Mouse (Mus musculus) CH12.LX (cell line): ENCODE data around the gene Dmrta2. TPM values are rescaled to one million over a fixed set of nuclear protein-coding genes. Genes with fewer than 3 reads are reported as not detected.

Experiments used
- DNase-seq: peaks from one replicate; pipeline ENCODE4 v3.0.0-alpha.2; 2013; ENCODE audit errors: extremely low read depth
- H3K27ac ChIP-seq: 2 replicates; pipeline ENCODE4 v1.5.1; 2012; ENCODE audit warnings: low read depth, mild to moderate bottlenecking, control low read depth, moderate library complexity; ENCODE audit not compliant: insufficient read depth
- H3K27me3 ChIP-seq: replicated peaks from 2 replicates; pipeline ENCODE3; 2012; ENCODE audit warnings: inconsistent platforms
- H3K36me3 ChIP-seq, 2 experiments: replicated peaks in 1 of 2; 2 replicates each; pipeline versions ENCODE3 to v1.6.1; 2012; ENCODE audit warnings: inconsistent platforms in 1 of 2, low read length in 1 of 2, mild to moderate bottlenecking in 1 of 2, mixed read lengths in 1 of 2, moderate library complexity in 1 of 2; ENCODE audit not compliant: control insufficient read depth in 1 of 2, insufficient read depth in 1 of 2
- H3K4me1 ChIP-seq, 2 experiments: 2 replicates each; pipeline ENCODE4 v1.6.1; 2012; ENCODE audit warnings: inconsistent platforms in 1 of 2, moderate library complexity in 1 of 2; ENCODE audit not compliant: insufficient read depth in 2 of 2, control insufficient read depth in 1 of 2
- H3K4me2 ChIP-seq: 2 replicates; pipeline ENCODE4 v1.6.1; 2012; ENCODE audit warnings: low read depth, mild to moderate bottlenecking, control low read depth; ENCODE audit not compliant: poor library complexity, insufficient read depth, severe bottlenecking
- H3K4me3 ChIP-seq, 3 experiments: fragments of 150-350 bp in 1 of 3; sonication (generic) in 1 of 3; replicated peaks in 1 of 3; 2 replicates each; pipeline versions ENCODE3 to v1.5.1; 2011 to 2012; ENCODE audit warnings: low read depth in 2 of 3, low read length in 2 of 3, mild to moderate bottlenecking in 2 of 3, moderate library complexity in 2 of 3, control low read depth in 1 of 3, improper control_type of control experiment in 1 of 3, inconsistent platforms in 1 of 3, mixed read lengths in 1 of 3; ENCODE audit not compliant: poor library complexity in 1 of 3
- H3K79me2 ChIP-seq: replicated peaks from 2 replicates; pipeline ENCODE4 v1.6.1; 2012; ENCODE audit warnings: mild to moderate bottlenecking, moderate library complexity; ENCODE audit not compliant: control insufficient read depth, poor library complexity, insufficient read depth, severe bottlenecking; ENCODE audit errors: extremely low read depth
- H3K9ac ChIP-seq: 2 replicates; pipeline ENCODE4 v1.6.1; 2012; ENCODE audit warnings: low read depth, mild to moderate bottlenecking, control low read depth, moderate library complexity; ENCODE audit not compliant: insufficient read depth
- H3K9me3 ChIP-seq: replicated peaks from 2 replicates; pipeline ENCODE3; 2012; ENCODE audit warnings: low read length, inconsistent platforms, mixed read lengths
- BHLHE40 ChIP-seq: IDR thresholded peaks from 2 replicates; pipeline ENCODE4 v1.6.1; 2011; ENCODE audit warnings: mild to moderate bottlenecking, low read depth, low read length, improper control_type of control experiment
- CHD2 ChIP-seq: IDR thresholded peaks from 2 replicates; pipeline ENCODE4 v1.6.1; 2011; ENCODE audit warnings: low read length, improper control_type of control experiment
- E2F4 ChIP-seq: IDR thresholded peaks from 2 replicates; pipeline ENCODE4 v1.6.1; 2011; ENCODE audit warnings: low read depth, low read length, improper control_type of control experiment; ENCODE audit not compliant: insufficient replicate concordance
- EP300 ChIP-seq: IDR thresholded peaks from 2 replicates; pipeline ENCODE4 v1.6.1; 2011; ENCODE audit warnings: low read length, improper control_type of control experiment
- ETS1 ChIP-seq: conservative IDR thresholded peaks from 2 replicates; pipeline ENCODE4 v1.6.1; 2012; ENCODE audit warnings: low read depth, mild to moderate bottlenecking, inconsistent platforms, low read length, improper control_type of control experiment, moderate library complexity
- GABPA ChIP-seq: IDR thresholded peaks from 2 replicates; pipeline ENCODE4 v1.6.1; 2012; ENCODE audit warnings: low read depth, low read length, improper control_type of control experiment, inconsistent platforms; ENCODE audit not compliant: insufficient replicate concordance
- JUND ChIP-seq: conservative IDR thresholded peaks from 2 replicates; pipeline ENCODE4 v1.6.1; 2011; ENCODE audit warnings: low read depth, low read length, improper control_type of control experiment
- MAFK ChIP-seq: IDR thresholded peaks from 2 replicates; pipeline ENCODE4 v1.6.1; 2011; ENCODE audit warnings: low read length, improper control_type of control experiment; ENCODE audit not compliant: insufficient replicate concordance
- MAX ChIP-seq: IDR thresholded peaks from 2 replicates; pipeline ENCODE4 v1.6.1; 2011; ENCODE audit warnings: low read length, improper control_type of control experiment
- MXI1 ChIP-seq: IDR thresholded peaks from 2 replicates; pipeline ENCODE4 v1.6.1; 2011; ENCODE audit warnings: mild to moderate bottlenecking, low read depth, low read length, improper control_type of control experiment
- NELFE ChIP-seq: IDR thresholded peaks from 2 replicates; pipeline ENCODE4 v1.6.1; 2011; ENCODE audit warnings: low read depth, low read length, improper control_type of control experiment
- PAX5 ChIP-seq: IDR thresholded peaks from 2 replicates; pipeline ENCODE4 v1.6.1; 2012; ENCODE audit warnings: low read length, inconsistent platforms, mixed read lengths
- POLR2A ChIP-seq: IDR thresholded peaks from 2 replicates; pipeline ENCODE4 v1.6.1; 2011; ENCODE audit warnings: low read depth, mild to moderate bottlenecking, improper control_type of control experiment, low read length
- POLR2AphosphoS2 ChIP-seq: IDR thresholded peaks from 2 replicates; pipeline ENCODE4 v1.6.1; 2011; ENCODE audit warnings: low read depth, low read length, improper control_type of control experiment
- RAD21 ChIP-seq: IDR thresholded peaks from 2 replicates; pipeline ENCODE4 v1.6.1; 2011; ENCODE audit warnings: low read depth, mild to moderate bottlenecking, low read length, improper control_type of control experiment, moderate library complexity
- RCOR1 ChIP-seq: conservative IDR thresholded peaks from 2 replicates; pipeline ENCODE4 v1.6.1; 2012; ENCODE audit warnings: low read depth, mild to moderate bottlenecking, inconsistent platforms, low read length, improper control_type of control experiment
- SIN3A ChIP-seq: IDR thresholded peaks from 2 replicates; pipeline ENCODE4 v1.6.1; 2012; ENCODE audit warnings: low read length, improper control_type of control experiment, inconsistent platforms
- SMC3 ChIP-seq: IDR thresholded peaks from 2 replicates; pipeline ENCODE4 v1.6.1; 2011; ENCODE audit warnings: low read depth, low read length, improper control_type of control experiment
- TCF12 ChIP-seq: IDR thresholded peaks from 2 replicates; pipeline ENCODE4 v1.6.1; 2014; ENCODE audit warnings: low read depth, mild to moderate bottlenecking, inconsistent platforms, low read length, improper control_type of control experiment
- UBTF ChIP-seq: IDR thresholded peaks from 2 replicates; pipeline ENCODE4 v1.6.1; 2012; ENCODE audit warnings: low read depth, mild to moderate bottlenecking, inconsistent platforms, low read length, improper control_type of control experiment, moderate library complexity
- USF1 ChIP-seq: IDR thresholded peaks from 2 replicates; pipeline ENCODE4 v1.6.1; 2014; ENCODE audit warnings: low read depth, mild to moderate bottlenecking, inconsistent platforms, low read length, improper control_type of control experiment
- ZKSCAN1 ChIP-seq: IDR thresholded peaks from 2 replicates; pipeline ENCODE4 v1.6.1; 2012; ENCODE audit warnings: low read depth, inconsistent platforms, low read length, improper control_type of control experiment, borderline replicate concordance
- dilution Hi-C: fragments of 300-500 bp; cut with MboI; formaldehyde crosslinking; loops from 2 replicates; pipeline ENCODE4 v1.14.3; 2020; ENCODE audit warnings: low sequenced_read_pairs; ENCODE audit not compliant: extremely low pct_unique_long_range_greater_than_20kb, extremely low pct_ligation_motif_present
- in situ Hi-C: fragments of 300-500 bp; cut with MboI; formaldehyde crosslinking; loops from 3 replicates; pipeline ENCODE4 v1.14.3; 2019; ENCODE audit warnings: low sequenced_read_pairs, low pct_ligation_motif_present, low pct_unique_long_range_greater_than_20kb, mixed read lengths
- polyA plus RNA-seq: library from polyadenylated mRNA; unstranded; fragments of >175 nt; gene quantifications from 2 replicates; pipeline ENCODE4 v1.2.1, GENCODE M21; 2012; ENCODE audit warnings: low read depth; ENCODE audit not compliant: insufficient read length
- total RNA-seq, 2 experiments: library from RNA; depleted of rRNA; stranded (reverse); fragments of 300-350 nt in 1 of 2; fragments of >200 nt in 1 of 2; gene quantifications; 2 replicates each; pipeline ENCODE4 v1.2.3; 2012 to 2014

The Dmrta2 gene
- total and polyA plus RNA-seq, 3 experiments, result 0.04 to 0.13 TPM; not detected in 1

GRCm38 (mm10) chr4:109939291-109939690 is 38.6 kb upstream of the Dmrta2 start:
- dilution Hi-C loops, result no loop called here
- Histone ChIP-seq H3K4me1 (peaks cover 0 to 15% of the 10 kb centered on the region in 2 experiments; a peak in 2 of 4 replicates), H3K4me3 (no peak overlapping the region), H3K36me3 (peaks cover 0 to 36% of the 10 kb centered on the region in 2 experiments), H3K27ac (no peak overlapping the region), H3K79me2 (no peaks in the 10 kb centered on the region), H3K9me3 (no peaks in the 10 kb centered on the region), H3K4me2 (no peak overlapping the region), H3K9ac (no peak overlapping the region), H3K27me3 (no peaks in the 10 kb centered on the region)
- DNase-seq, result no peak
- in situ Hi-C loops, result no loop called here
- TF ChIP-seq JUND, result no peak
- TF ChIP-seq TCF12, result no peak
- no peak for TF ChIP-seq SMC3
- no peak for TF ChIP-seq E2F4

GRCm38 (mm10) chr4:109945554-109945953 is 32.3 kb upstream of the Dmrta2 start:
- dilution Hi-C loops, result no loop called here

GRCm38 (mm10) chr4:109949307-109949706 is 28.5 kb upstream of the Dmrta2 start:
- TF ChIP-seq POLR2AphosphoS2 (no peak), JUND (no peak), RCOR1 (no peak), MXI1 (no peak), MAX (no peak), NELFE (no peak), UBTF (no peak), BHLHE40 (no peak), SIN3A (no peak), CHD2 (no peak), ZKSCAN1 (no peak), MAFK (no peak)
- H3K9ac ChIP-seq, result no peak overlapping the region
- H3K4me1 ChIP-seq, result peaks cover 0 to 6% of the 10 kb centered on the region in 2 experiments; a peak in 1 of 4 replicates
- peaks cover 0 to 41% of the 10 kb centered on the region in 2 experiments for H3K36me3 ChIP-seq
- no peaks in the 10 kb centered on the region for H3K27me3 ChIP-seq
- H3K4me2 ChIP-seq, result no peak overlapping the region
- H3K4me3 ChIP-seq, result no peak overlapping the region
- H3K79me2 ChIP-seq, result no peaks in the 10 kb centered on the region
- in situ Hi-C loops (no loop called here), dilution Hi-C loops (no loop called here)
- no peak overlapping the region for H3K27ac ChIP-seq
- H3K9me3 ChIP-seq, result no peaks in the 10 kb centered on the region
- no peak for DNase-seq

More at GRCm38 (mm10) chr4:109945554-109945953, 32.3 kb upstream of the Dmrta2 start:
- DNase-seq, result no peak
- no peak for TF ChIP-seq NELFE
- TF ChIP-seq PAX5, result no peak
- TF ChIP-seq RAD21, result no peak
- no peak for TF ChIP-seq GABPA
- TF ChIP-seq EP300, result no peak
- TF ChIP-seq USF1, result no peak
- TF ChIP-seq POLR2A, result no peak
- TF ChIP-seq ETS1, result no peak
- TF ChIP-seq BHLHE40, result no peak
- Histone ChIP-seq H3K9ac (no peak overlapping the region), H3K4me1 (peaks cover 0 to 6% of the 10 kb centered on the region in 2 experiments; a peak in 1 of 4 replicates), H3K4me2 (no peak overlapping the region), H3K27me3 (no peaks in the 10 kb centered on the region), H3K36me3 (peaks cover 0 to 39% of the 10 kb centered on the region in 2 experiments), H3K9me3 (no peaks in the 10 kb centered on the region), H3K27ac (no peak overlapping the region), H3K79me2 (no peaks in the 10 kb centered on the region), H3K4me3 (no peak overlapping the region)
- in situ Hi-C loops, result no loop called here
